ENCODE assay signal across 26 mouse cellular contexts in genomic region chr16:76459521-76459920, GRCm38 (mm10).
A peak's percentile ranks its signal among the peaks of the same experiment; 100 is the strongest.
DNase-seq lines count a peak whose midpoint lies in the region; ATAC-seq and TF ChIP-seq lines count a peak whose summit lies in the region.
"Had no signal": no experiment of that assay in that cellular context is flagged by ENCODE, and none has a peak within 500 bp of the region (broad histone marks: within the 10 kb centered on the region; RNA-seq: fewer than 3 reads in every experiment).

No protein-coding gene starts in this region.

- H3K27me3 ChIP-seq in liver, embryonic 12.5 days (replicated peaks), result no peaks in the 10 kb centered on the region
- no peaks in the 10 kb centered on the region for H3K27me3 ChIP-seq in liver, postnatal 0 days (ENCODE audit: insufficient read depth, low read length)
- no peaks in the 10 kb centered on the region for H3K27me3 ChIP-seq in hindbrain, embryonic 12.5 days
- H3K27me3 ChIP-seq: embryonic facial prominence, embryonic 15.5 days; forebrain, embryonic 12.5 days; heart, embryonic 12.5 days; kidney, embryonic 15.5 days had no signal

- peak; percentile 16 for DNase-seq in adrenal gland, postnatal 14 days
- DNase-seq in adrenal gland, postnatal 4 days (ENCODE audit: low spot score in 2 of 2), result no peak
- DNase-seq in 3T3-L1 (ENCODE audit: low read depth, low spot score), result peak; percentile 84
- no peak for DNase-seq in liver, postnatal 0 days
- DNase-seq in urinary bladder, postnatal 4 days (ENCODE audit: low spot score in 2 of 2), result no peak
- DNase-seq: B cell, adult 2 months; cerebellum, adult 8-10 months; cerebellum, postnatal 25 days; forebrain, postnatal 0 days; heart, adult 2 months; kidney, adult 18-20 months; kidney, postnatal 25 days; lung, adult 18-20 months; midbrain, embryonic 14.5 days had no signal

- no peak overlapping the region for H3K4me3 ChIP-seq in liver, embryonic 12.5 days
- H3K4me3 ChIP-seq in liver, postnatal 0 days (ENCODE audit: low read depth, low read length), result no peak overlapping the region
- H3K4me3 ChIP-seq in hindbrain, embryonic 12.5 days, result no peak overlapping the region
- H3K4me3 ChIP-seq: embryonic facial prominence, embryonic 10.5 days; embryonic facial prominence, embryonic 15.5 days; forebrain, embryonic 12.5 days; heart, adult 2 months; heart, embryonic 12.5 days; kidney, embryonic 15.5 days; left cerebral cortex, adult 2 months; limb, embryonic 12.5 days had no signal

- H3K4me1 ChIP-seq in liver, embryonic 12.5 days, result peaks cover 50% of the 10 kb centered on the region
- peaks cover 9% of the 10 kb centered on the region; the same call in 1 of the 2 replicates for H3K4me1 ChIP-seq in liver, postnatal 0 days (ENCODE audit: insufficient read depth)
- no peaks in the 10 kb centered on the region for H3K4me1 ChIP-seq in hindbrain, embryonic 12.5 days
- H3K4me1 ChIP-seq: embryonic facial prominence, embryonic 15.5 days; forebrain, embryonic 12.5 days; heart, embryonic 12.5 days had no signal

- TF ChIP-seq EP300 in liver, postnatal 0 days (IDR thresholded peaks at IDR 0.05; ENCODE audit: low read depth), result peak; percentile 30; the same call in 1 of the 2 replicates

- peak overlapping the region; percentile 51; the same call in 1 of the 2 replicates for H3K27ac ChIP-seq in liver, embryonic 12.5 days
- no peak overlapping the region for H3K27ac ChIP-seq in liver, postnatal 0 days (ENCODE audit: low read depth)
- H3K27ac ChIP-seq in hindbrain, embryonic 12.5 days, result no peak overlapping the region
- H3K27ac ChIP-seq: embryonic facial prominence, embryonic 10.5 days; embryonic facial prominence, embryonic 15.5 days; forebrain, embryonic 12.5 days; heart, adult 2 months; kidney, embryonic 15.5 days; left cerebral cortex, adult 2 months; limb, embryonic 12.5 days; macrophage had no signal

- no peaks in the 10 kb centered on the region for H3K9me3 ChIP-seq in liver, embryonic 12.5 days (replicated peaks)
- H3K9me3 ChIP-seq in liver, postnatal 0 days (ENCODE audit: low read length), result no peaks in the 10 kb centered on the region
- no peaks in the 10 kb centered on the region for H3K9me3 ChIP-seq in hindbrain, embryonic 12.5 days (replicated peaks)
- H3K9me3 ChIP-seq: embryonic facial prominence, embryonic 10.5 days; embryonic facial prominence, embryonic 15.5 days; forebrain, embryonic 12.5 days; kidney, embryonic 15.5 days; limb, embryonic 12.5 days had no signal

- H3K36me3 ChIP-seq in liver, embryonic 12.5 days, result no peaks in the 10 kb centered on the region
- H3K36me3 ChIP-seq in liver, postnatal 0 days (replicated peaks; ENCODE audit: insufficient read depth, low read length), result no peaks in the 10 kb centered on the region
- H3K36me3 ChIP-seq in hindbrain, embryonic 12.5 days, result no peaks in the 10 kb centered on the region
- H3K36me3 ChIP-seq: embryonic facial prominence, embryonic 10.5 days; embryonic facial prominence, embryonic 15.5 days; forebrain, embryonic 12.5 days; heart, embryonic 12.5 days; kidney, embryonic 15.5 days; limb, embryonic 12.5 days had no signal

- ATAC-seq in liver, embryonic 12.5 days, result peak; percentile 28; the same call in 1 of the 2 replicates
- peak; percentile 43 for ATAC-seq in liver, postnatal 0 days
- ATAC-seq in hindbrain, embryonic 12.5 days (ENCODE audit: low FRiP score), result no peak
- ATAC-seq: forebrain, postnatal 0 days; hindbrain, embryonic 16.5 days; lung, postnatal 0 days had no signal

- 61% methylated on average over 1 of the region's 1 CpGs for WGBS in liver, embryonic 12.5 days (ENCODE audit: insufficient replicate concordance)
- 84% methylated on average over 1 of the region's 1 CpGs for WGBS in liver, postnatal 0 days (ENCODE audit: insufficient replicate concordance)
- whole genome bisulfite sequencing in hindbrain, embryonic 12.5 days, result 77% methylated on average over 1 of the region's 1 CpGs

- TF ChIP-seq CTCF in liver, postnatal 0 days (IDR thresholded peaks at IDR 0.05; ENCODE audit: low read depth), result no peak

- no peak overlapping the region for H3K9ac ChIP-seq in liver, embryonic 12.5 days
- H3K9ac ChIP-seq in liver, postnatal 0 days (replicated peaks), result no peak overlapping the region
- no peak overlapping the region for H3K9ac ChIP-seq in hindbrain, embryonic 12.5 days
- H3K9ac ChIP-seq: embryonic facial prominence, embryonic 15.5 days; forebrain, embryonic 12.5 days; forebrain, postnatal 0 days; heart, embryonic 12.5 days; kidney, embryonic 15.5 days; limb, embryonic 12.5 days had no signal

- H3K4me2 ChIP-seq in liver, embryonic 12.5 days, result no peak overlapping the region
- no peak overlapping the region for H3K4me2 ChIP-seq in liver, postnatal 0 days (ENCODE audit: low read depth, low read length)
- H3K4me2 ChIP-seq in hindbrain, embryonic 12.5 days (replicated peaks), result no peak overlapping the region
- H3K4me2 ChIP-seq: embryonic facial prominence, embryonic 15.5 days; forebrain, embryonic 12.5 days; heart, embryonic 12.5 days; kidney, embryonic 15.5 days; limb, embryonic 12.5 days had no signal

Comparison
In these comparisons a context has a peak if more than half of its experiments do, and no peak if none do; other contexts are left out.
1. DNase-seq: peak in adrenal gland, postnatal 14 days (single experiment) and 3T3-L1 (single experiment); none in adrenal gland, postnatal 4 days (0 of 2), liver, postnatal 0 days (single experiment) and urinary bladder, postnatal 4 days (0 of 2).